Mouse (Mus musculus) kidney, adult 2 months (tissue): ENCODE data around the gene Rab25.

Experiments used
- CTCF ChIP-seq: fragments of 200-500 bp; conservative IDR thresholded peaks from 2 replicates; pipeline ENCODE4 v1.5.1; 2011; ENCODE audit warnings: low read depth, mild to moderate bottlenecking, control low read depth, low read length, moderate library complexity, mixed read lengths; ENCODE audit not compliant: insufficient read depth, insufficient read length
- POLR2A ChIP-seq: fragments of 200-500 bp; IDR thresholded peaks from one replicate; pipeline ENCODE4 v1.6.1; 2011; ENCODE audit warnings: low read depth, low read length, control low read depth

GRCm38 (mm10) chr3:88533706-88534105 is 14.4 kb downstream of the Rab25 start:
- no peak for TF ChIP-seq CTCF
- no peak for TF ChIP-seq POLR2A
